Mouse (Mus musculus): Measurements from ENCODE around the gene Gchfr. TPM values are rescaled to one million over a fixed set of nuclear protein-coding genes. Genes with fewer than 3 reads are reported as not detected.
A peak's percentile ranks its signal among the peaks of the same experiment; 100 is the strongest.

Gene Gchfr
- polyA plus RNA-seq, 1 experiment from 2014 or later, result 15.5 TPM

DNA sequence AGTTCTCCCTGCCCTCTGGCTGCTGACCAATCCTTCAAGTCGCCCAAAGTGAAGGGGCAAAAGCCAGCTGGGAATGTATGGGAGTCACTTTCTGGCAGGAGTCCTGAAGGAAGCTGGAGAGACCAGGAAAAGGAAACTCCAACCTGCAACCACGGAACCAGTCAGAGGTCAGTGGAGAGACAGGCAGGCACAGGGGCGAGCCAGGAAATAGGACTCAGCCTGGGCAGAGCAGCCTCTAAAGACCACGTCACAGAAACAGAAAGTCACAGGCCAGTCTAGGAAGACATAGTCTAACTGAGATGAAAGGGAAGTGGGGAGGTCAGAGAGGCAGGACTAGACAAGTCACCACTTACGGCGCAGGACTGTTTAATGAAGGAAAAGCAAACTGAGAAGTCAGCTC, 8.0 kb downstream of the Gchfr start:
- Histone ChIP-seq H3K4me2 (replicated peaks) (no peak overlapping the region), H3K9me3 (no peaks in the 10 kb centered on the region), H3K9ac (replicated peaks) (no peak overlapping the region), H3K4me3 (replicated peaks) (no peak overlapping the region), H3K27me3 (no peaks in the 10 kb centered on the region), H3K36me3 (peaks cover 56% of the 10 kb centered on the region), H3K4me1 (replicated peaks) (peaks cover 28% of the 10 kb centered on the region), H3K27ac (no peak overlapping the region)
- no peak for ATAC-seq
- 74% methylated on average over 6 of the region's 6 CpGs for WGBS

DNA sequence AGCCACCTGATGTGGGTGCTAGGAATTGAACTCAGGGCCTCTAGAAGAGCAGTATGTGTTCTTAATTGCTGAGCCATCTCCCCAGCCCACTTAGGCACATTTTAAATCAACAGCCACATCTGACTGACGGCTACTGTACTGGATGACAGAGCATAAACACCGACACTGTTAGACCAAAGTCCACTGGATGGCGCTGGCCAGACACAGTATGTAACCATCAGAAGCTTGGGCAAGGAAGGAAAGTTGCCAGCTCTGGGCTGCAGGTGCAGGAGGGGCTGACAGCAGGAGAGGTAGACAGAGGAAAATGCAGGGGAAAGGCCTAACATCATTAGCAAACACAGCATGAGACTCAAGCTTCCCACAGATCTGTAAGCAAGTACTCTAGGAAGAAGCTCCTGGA, 9.2 kb downstream of the Gchfr start:
- ATAC-seq, result no peak
- Histone ChIP-seq H3K4me2 (replicated peaks) (no peak overlapping the region), H3K9ac (replicated peaks) (peak overlapping the region; percentile 10; the same call in 1 of the 2 replicates), H3K27me3 (no peaks in the 10 kb centered on the region), H3K36me3 (peaks cover 62% of the 10 kb centered on the region), H3K9me3 (no peaks in the 10 kb centered on the region), H3K27ac (no peak overlapping the region), H3K4me1 (replicated peaks) (peaks cover 28% of the 10 kb centered on the region), H3K4me3 (replicated peaks) (no peak overlapping the region)
- 49% methylated on average over 3 of the region's 3 CpGs for WGBS

DNA sequence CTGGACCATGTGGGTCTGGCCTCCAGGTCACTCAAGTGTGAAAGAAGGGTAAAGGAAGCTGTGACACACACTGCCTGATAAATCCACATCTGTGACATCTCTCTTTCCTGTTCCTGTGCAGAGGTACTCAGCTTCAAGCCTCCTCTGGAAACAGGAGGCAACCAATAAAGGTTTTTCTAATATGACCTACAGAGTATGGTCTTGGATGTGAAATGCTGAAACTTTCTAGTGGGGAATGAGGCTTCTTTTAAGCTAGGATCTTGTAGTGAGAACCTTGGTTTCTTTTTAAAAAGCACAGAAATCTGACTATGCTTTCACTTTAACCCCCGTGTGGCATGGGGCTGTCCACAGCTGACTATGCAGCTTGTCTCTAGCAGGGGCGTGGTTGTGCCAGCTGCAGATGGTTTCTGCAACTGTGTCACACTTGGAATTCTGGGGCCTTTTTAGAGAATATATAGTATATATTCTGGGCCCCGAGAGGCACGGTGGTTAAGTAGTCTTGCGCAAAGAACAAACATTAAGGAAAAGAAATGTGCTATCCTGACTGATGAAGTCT, 9.9 kb downstream of the Gchfr start:
- H3K27me3 ChIP-seq, result no peaks in the 10 kb centered on the region
- 91% methylated on average over 5 of the region's 5 CpGs for WGBS
- H3K4me2 ChIP-seq (replicated peaks), result no peak overlapping the region
- no peak overlapping the region for H3K27ac ChIP-seq
- H3K9me3 ChIP-seq, result no peaks in the 10 kb centered on the region
- peaks cover 23% of the 10 kb centered on the region for H3K4me1 ChIP-seq (replicated peaks)
- peaks cover 66% of the 10 kb centered on the region for H3K36me3 ChIP-seq
- ATAC-seq, result no peak
- H3K4me3 ChIP-seq (replicated peaks), result no peak overlapping the region
- no peak overlapping the region for H3K9ac ChIP-seq (replicated peaks)

DNA sequence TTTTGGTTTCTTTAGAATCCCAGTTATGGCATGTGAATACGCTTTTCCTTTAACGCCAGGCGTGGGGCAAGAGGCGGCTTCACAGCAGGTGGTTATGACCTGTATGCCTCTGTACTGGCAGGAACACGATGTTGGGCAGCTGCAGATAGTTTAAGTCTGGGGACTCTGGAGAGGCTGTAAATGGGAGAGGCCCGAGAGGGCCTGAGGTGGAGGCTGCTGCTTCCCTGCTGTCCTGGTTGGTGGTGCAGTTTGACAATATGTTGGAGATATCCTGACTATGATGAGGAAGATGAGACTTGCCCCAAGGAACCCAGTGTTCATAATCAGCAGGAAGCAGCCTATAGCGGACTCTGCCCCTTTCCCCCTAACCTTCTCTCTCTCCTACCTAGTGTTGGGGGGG, 15.3 kb downstream of the Gchfr start:
- no peak overlapping the region for H3K4me3 ChIP-seq (replicated peaks)
- no peaks in the 10 kb centered on the region for H3K27me3 ChIP-seq
- no peaks in the 10 kb centered on the region for H3K4me1 ChIP-seq (replicated peaks)
- WGBS, result 80% methylated on average over 7 of the region's 7 CpGs
- H3K4me2 ChIP-seq (replicated peaks), result no peak overlapping the region
- H3K27ac ChIP-seq, result no peak overlapping the region
- no peaks in the 10 kb centered on the region for H3K9me3 ChIP-seq
- peaks cover 69% of the 10 kb centered on the region for H3K36me3 ChIP-seq
- no peak for ATAC-seq
- no peak overlapping the region for H3K9ac ChIP-seq (replicated peaks)

DNA sequence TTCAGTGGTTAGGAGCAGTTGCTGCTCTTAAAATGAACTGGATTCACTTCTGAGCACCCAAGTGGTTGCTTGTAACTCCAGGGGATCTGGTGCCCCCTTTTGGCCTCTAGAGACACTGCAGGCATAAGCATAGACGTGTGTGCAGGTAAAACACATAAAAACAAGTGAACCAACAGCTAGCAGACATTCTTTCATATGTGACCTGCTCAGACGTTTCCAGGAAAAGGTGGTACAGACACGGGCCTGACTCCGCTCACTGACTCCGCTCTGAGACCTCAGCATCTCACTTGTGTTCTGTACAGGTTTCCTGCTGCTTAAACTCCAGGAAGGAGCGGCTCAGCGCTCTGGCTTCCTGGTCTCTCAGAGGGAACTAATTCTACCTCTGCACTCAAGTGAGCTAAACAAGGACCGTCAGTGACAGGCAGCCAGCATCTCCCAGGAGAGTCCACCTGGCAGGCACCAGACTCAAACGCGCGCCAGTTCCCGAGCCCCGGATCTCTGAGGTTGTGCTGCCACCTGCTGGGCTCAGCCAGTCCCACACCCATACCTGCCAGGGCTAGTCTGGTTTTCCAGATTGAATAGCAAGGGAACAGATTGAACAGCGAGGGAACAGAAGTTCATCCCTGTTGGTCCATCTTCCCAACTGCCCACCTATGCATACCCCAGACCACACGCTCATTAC, 21.6 kb downstream of the Gchfr start:
- Histone ChIP-seq H3K9ac (replicated peaks) (peak overlapping the region; percentile 40; the same call in 1 of the 2 replicates), H3K4me3 (replicated peaks) (peak overlapping the region; percentile 27), H3K27ac (no peak overlapping the region), H3K36me3 (peaks cover 18% of the 10 kb centered on the region), H3K4me1 (replicated peaks) (peaks cover 6% of the 10 kb centered on the region), H3K9me3 (no peaks in the 10 kb centered on the region), H3K27me3 (no peaks in the 10 kb centered on the region), H3K4me2 (replicated peaks) (peak overlapping the region; percentile 57)
- 6% methylated on average over 15 of the region's 15 CpGs for WGBS
- peak; percentile 78 for ATAC-seq

DNA sequence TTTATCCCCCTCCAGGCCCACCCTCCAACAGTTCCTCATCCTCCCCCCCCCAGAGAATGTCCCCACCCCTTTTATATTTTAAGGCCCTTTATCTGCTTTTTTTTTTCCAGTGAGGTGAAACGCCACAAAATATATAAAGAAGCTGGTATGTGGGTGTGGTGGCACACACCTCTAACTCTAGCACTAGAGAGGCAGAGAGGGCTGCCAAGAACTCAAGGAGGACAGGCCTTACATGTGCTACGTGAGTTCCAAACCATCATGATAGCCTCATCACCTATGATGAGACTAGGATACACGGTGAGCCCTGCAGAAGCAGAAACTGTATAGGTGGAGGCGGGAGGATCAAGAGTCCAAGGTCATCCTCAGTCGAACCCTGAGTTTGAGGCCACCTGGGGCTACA, 23.4 kb downstream of the Gchfr start:
- no peak overlapping the region for H3K9ac ChIP-seq (replicated peaks)
- no peak for ATAC-seq
- 90% methylated on average over 5 of the region's 5 CpGs for WGBS

DNA sequence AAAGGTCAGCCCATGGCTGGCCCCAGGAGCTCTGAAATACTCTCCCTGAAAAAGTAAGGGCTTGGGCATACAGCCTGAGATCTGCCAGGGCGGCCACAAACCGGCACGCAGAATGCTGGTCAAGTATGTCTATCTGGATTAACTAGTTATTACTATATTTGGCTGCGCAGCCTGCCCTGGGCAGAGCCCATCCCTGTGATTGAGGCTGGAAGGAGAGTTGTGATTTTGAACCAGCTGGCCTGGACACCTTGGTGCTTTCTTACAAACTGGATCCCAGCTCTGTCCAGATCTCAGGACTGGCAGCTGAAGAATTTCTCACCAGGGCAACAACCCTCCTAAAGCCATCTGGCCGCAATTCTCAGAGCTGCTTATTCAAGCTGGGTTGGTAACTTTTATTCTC, 26.6 kb downstream of the Gchfr start:
- H3K4me1 ChIP-seq (replicated peaks), result peaks cover 8% of the 10 kb centered on the region
- no peak overlapping the region for H3K4me3 ChIP-seq (replicated peaks)
- 91% methylated on average over 5 of the region's 5 CpGs for WGBS
- no peaks in the 10 kb centered on the region for H3K36me3 ChIP-seq
- H3K9ac ChIP-seq (replicated peaks), result no peak overlapping the region
- no peaks in the 10 kb centered on the region for H3K27me3 ChIP-seq
- ATAC-seq, result no peak
- H3K27ac ChIP-seq, result no peak overlapping the region
- H3K9me3 ChIP-seq, result no peaks in the 10 kb centered on the region
- H3K4me2 ChIP-seq (replicated peaks), result no peak overlapping the region

More for the DNA sequence above, 23.4 kb downstream of the Gchfr start:
- Histone ChIP-seq H3K9me3 (no peaks in the 10 kb centered on the region), H3K27me3 (no peaks in the 10 kb centered on the region), H3K4me1 (replicated peaks) (peaks cover 6% of the 10 kb centered on the region), H3K4me3 (replicated peaks) (no peak overlapping the region), H3K4me2 (replicated peaks) (no peak overlapping the region), H3K27ac (no peak overlapping the region), H3K36me3 (peaks cover 2% of the 10 kb centered on the region; the same call in 1 of the 2 replicates)

DNA sequence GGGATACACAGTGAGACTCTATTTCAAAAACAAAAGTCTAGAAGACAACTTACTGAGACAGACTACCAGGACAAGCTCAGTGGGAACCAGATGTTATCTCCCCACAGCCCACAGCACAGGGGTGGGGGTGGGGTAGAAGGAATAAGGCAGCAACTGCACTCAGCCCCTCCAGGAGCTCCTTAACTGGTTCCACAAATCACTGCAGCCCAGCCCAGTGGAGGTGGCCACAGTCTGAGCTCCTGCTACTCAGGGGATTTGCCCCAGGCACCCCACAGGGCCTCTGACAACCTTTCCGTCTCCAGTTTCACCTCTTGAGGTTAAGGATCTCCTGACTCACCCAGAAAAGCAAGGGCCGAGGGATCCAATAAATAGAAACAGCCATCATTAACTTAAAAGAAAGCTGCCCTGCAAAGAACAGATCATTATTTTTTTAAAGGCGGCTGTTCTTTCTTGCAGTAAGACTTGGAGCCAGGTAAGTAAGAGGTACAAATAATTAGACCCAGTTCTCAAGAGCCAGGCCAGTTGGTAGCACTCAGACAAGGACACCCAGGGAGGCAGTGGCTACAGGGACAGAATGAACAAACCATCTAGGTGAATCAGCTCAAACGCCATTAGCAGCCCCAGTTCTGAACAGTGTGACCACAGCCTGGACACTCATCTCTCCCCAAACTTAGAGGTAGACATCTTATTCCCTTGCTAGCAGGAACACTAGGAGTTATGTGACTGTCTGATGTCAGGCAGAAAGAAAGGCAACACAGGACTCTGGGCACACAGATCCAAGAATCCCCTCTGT, 28.9 kb downstream of the Gchfr start:
- H3K4me1 ChIP-seq (replicated peaks), result peaks cover 6% of the 10 kb centered on the region; the same call in 1 of the 2 replicates
- no peak overlapping the region for H3K4me3 ChIP-seq (replicated peaks)
- no peak overlapping the region for H3K9ac ChIP-seq (replicated peaks)
- H3K9me3 ChIP-seq, result no peaks in the 10 kb centered on the region
- WGBS, result 29% methylated on average over 4 of the region's 4 CpGs
- no peak for ATAC-seq
- H3K4me2 ChIP-seq (replicated peaks), result no peak overlapping the region
- no peak overlapping the region for H3K27ac ChIP-seq
- no peaks in the 10 kb centered on the region for H3K36me3 ChIP-seq
- H3K27me3 ChIP-seq, result no peaks in the 10 kb centered on the region

DNA sequence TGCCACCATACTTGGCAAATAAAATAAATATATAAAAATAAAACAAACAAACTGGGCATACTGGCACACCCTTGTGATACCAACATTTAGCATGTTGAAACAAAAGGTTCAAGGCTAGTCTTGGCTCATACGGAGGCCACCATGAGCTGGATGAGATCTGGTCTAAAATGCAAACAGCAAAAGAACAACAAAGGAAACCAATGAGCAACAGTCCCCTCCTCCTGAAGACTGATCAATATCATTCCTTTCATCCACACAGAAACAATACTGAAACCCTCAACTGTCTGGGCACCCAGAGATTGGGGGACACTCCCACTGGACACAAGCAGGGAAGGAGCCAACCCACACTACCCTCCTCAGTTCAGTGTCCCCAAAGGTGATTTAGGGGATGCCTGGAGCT, 29.9 kb downstream of the Gchfr start:
- H3K9ac ChIP-seq (replicated peaks), result no peak overlapping the region
- no peaks in the 10 kb centered on the region for H3K27me3 ChIP-seq
- 84% methylated on average over 1 of the region's 1 CpGs for WGBS
- H3K4me2 ChIP-seq (replicated peaks), result no peak overlapping the region
- no peaks in the 10 kb centered on the region for H3K36me3 ChIP-seq
- no peaks in the 10 kb centered on the region for H3K9me3 ChIP-seq
- peaks cover 6% of the 10 kb centered on the region; the same call in 1 of the 2 replicates for H3K4me1 ChIP-seq (replicated peaks)
- ATAC-seq, result no peak
- H3K27ac ChIP-seq, result no peak overlapping the region
- no peak overlapping the region for H3K4me3 ChIP-seq (replicated peaks)

DNA sequence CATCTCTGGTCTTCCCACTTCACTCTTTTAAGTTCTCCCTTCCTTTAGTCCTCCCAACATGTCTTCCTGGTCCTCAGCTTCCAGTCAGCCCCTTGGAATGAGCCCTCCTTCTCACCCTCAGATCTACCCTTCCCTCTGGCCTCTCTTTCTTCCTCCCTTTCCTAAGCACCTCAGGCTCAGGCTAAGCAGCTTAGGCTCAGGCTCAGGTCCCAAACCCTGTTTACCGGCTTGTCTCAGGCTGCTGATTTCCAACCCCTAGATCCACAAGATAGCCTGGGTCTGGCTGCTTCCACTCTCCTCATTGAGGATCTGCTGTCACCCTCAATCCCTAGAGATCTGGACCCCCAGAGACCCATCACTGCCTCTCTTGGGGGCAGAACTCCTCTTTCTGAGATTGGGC, 30.5 kb downstream of the Gchfr start:
- peaks cover 11% of the 10 kb centered on the region for H3K4me1 ChIP-seq (replicated peaks)
- 21% methylated on average over 1 of the region's 1 CpGs for WGBS
- no peak overlapping the region for H3K27ac ChIP-seq
- H3K9me3 ChIP-seq, result no peaks in the 10 kb centered on the region
- H3K27me3 ChIP-seq, result no peaks in the 10 kb centered on the region
- no peak for ATAC-seq
- H3K4me2 ChIP-seq (replicated peaks), result no peak overlapping the region
- H3K9ac ChIP-seq (replicated peaks), result no peak overlapping the region
- no peaks in the 10 kb centered on the region for H3K36me3 ChIP-seq
- H3K4me3 ChIP-seq (replicated peaks), result no peak overlapping the region

DNA sequence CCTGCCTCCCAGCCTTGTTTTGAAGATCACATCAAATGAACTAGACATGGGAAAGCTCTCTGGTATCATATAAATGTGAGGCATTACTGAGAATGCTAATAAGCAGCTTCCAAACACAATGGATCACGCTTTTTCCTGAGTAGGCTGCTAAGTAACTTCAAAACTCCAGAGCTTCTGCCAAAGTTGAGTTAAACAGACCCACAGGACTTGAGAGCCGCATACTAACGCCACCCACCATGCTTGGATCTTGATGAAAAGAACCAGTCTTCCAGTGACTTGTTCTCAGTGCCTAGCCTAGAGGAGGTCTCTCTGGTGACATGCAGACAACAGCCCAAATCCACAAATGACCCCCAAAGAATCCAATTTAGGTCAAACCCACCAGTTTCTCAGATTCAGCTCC, 31.4 kb downstream of the Gchfr start:
- Histone ChIP-seq H3K36me3 (no peaks in the 10 kb centered on the region), H3K9me3 (no peaks in the 10 kb centered on the region), H3K4me3 (replicated peaks) (no peak overlapping the region), H3K4me2 (replicated peaks) (no peak overlapping the region), H3K9ac (replicated peaks) (no peak overlapping the region), H3K27me3 (no peaks in the 10 kb centered on the region), H3K27ac (no peak overlapping the region), H3K4me1 (replicated peaks) (peaks cover 20% of the 10 kb centered on the region)
- 36% methylated on average over 3 of the region's 3 CpGs for WGBS
- ATAC-seq, result no peak

DNA sequence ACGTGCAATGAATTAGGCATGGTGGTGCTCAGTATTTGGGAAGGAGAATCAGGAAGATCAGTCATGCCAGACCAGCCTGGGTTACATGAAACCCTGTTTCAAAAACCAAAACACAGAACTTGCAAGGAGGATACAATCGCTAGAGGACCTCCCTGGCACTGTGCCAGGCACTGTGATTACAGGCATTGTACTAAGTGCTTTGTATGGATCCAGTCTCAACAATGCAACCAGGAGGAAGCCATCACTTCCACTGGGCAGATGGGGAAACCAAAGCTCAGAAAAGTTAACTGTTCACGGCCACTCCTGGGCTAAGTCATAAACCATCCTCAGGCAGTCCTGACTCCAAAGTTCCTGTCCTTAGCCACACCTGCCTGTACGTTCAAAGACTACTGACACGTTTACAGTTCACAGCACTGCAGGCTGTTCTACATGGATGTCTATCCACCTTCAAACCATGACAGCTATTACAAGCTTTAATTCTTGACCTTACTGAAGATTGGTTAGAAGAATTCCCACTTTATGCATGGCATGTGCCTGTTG, 35.4 kb downstream of the Gchfr start:
- H3K4me2 ChIP-seq (replicated peaks), result no peak overlapping the region
- H3K27me3 ChIP-seq, result no peaks in the 10 kb centered on the region
- 63% methylated on average over 5 of the region's 5 CpGs for WGBS
- no peak overlapping the region for H3K9ac ChIP-seq (replicated peaks)
- no peak overlapping the region for H3K27ac ChIP-seq
- ATAC-seq, result no peak
- no peak overlapping the region for H3K4me3 ChIP-seq (replicated peaks)
- no peaks in the 10 kb centered on the region for H3K36me3 ChIP-seq
- peaks cover 32% of the 10 kb centered on the region for H3K4me1 ChIP-seq (replicated peaks)
- no peaks in the 10 kb centered on the region for H3K9me3 ChIP-seq
